Mouse (Mus musculus): ENCODE data around the gene Rfx5. TPM values are rescaled to one million over a fixed set of nuclear protein-coding genes. Genes with fewer than 3 reads are reported as not detected.
"Not testable (repeated sequence)": the region's sequence is repeated elsewhere in the genome, so short reads cannot be mapped to it uniquely, and the experiment has no call there.

The Rfx5 gene
- total RNA-seq, 2 experiments from 2014 or later: 19.8 to 23.4 TPM

- not testable (repeated sequence) for DNase-seq (ENCODE audit: low spot score in 2 of 2)
Observed at GRCm38 (mm10) chr3:94934564-94934963, 19.3 kb upstream of the Rfx5 start.

- DNase-seq (ENCODE audit: low spot score in 2 of 2): not testable (repeated sequence)
Observed at GRCm38 (mm10) chr3:94935332-94935731, 18.5 kb upstream of the Rfx5 start.

GRCm38 (mm10) chr3:94936147-94936546 lies 17.7 kb upstream of the Rfx5 start:
- not testable (repeated sequence) for DNase-seq (ENCODE audit: low spot score in 2 of 2)

- not testable (repeated sequence) for DNase-seq (ENCODE audit: low spot score in 2 of 2)
Observed at GRCm38 (mm10) chr3:94937194-94937593, 16.7 kb upstream of the Rfx5 start.

GRCm38 (mm10) chr3:94940033-94940432 lies 13.8 kb upstream of the Rfx5 start:
- not testable (repeated sequence) for DNase-seq (ENCODE audit: low spot score in 2 of 2)

- not testable (repeated sequence) for DNase-seq (ENCODE audit: low spot score in 2 of 2)
Observed at GRCm38 (mm10) chr3:94942211-94942967, 11.5 kb upstream of the Rfx5 start.

GRCm38 (mm10) chr3:94943706-94944105 lies 10.2 kb upstream of the Rfx5 start:
- DNase-seq (ENCODE audit: low spot score in 2 of 2): not testable (repeated sequence)

GRCm38 (mm10) chr3:94948066-94948614 lies 5.7 kb upstream of the Rfx5 start:
- DNase-seq (ENCODE audit: low spot score in 2 of 2): no peak

GRCm38 (mm10) chr3:94949645-94950044 lies 4.2 kb upstream of the Rfx5 start:
- DNase-seq (ENCODE audit: low spot score in 2 of 2): no peak

GRCm38 (mm10) chr3:94952806-94953205 lies 1.1 kb upstream of the Rfx5 start:
- DNase-seq (ENCODE audit: low spot score in 2 of 2): no peak

GRCm38 (mm10) chr3:94953384-94953763 lies 501 bp upstream of the Rfx5 start:
- no peak for DNase-seq (ENCODE audit: low spot score in 2 of 2)

- no peak for DNase-seq (ENCODE audit: low spot score in 2 of 2)
Observed at GRCm38 (mm10) chr3:94958295-94958694, 4.4 kb downstream of the Rfx5 start.

- DNase-seq (ENCODE audit: low spot score in 2 of 2): no peak
Observed at GRCm38 (mm10) chr3:94959871-94960270, 6.0 kb downstream of the Rfx5 start.

- no peak for DNase-seq (ENCODE audit: low spot score in 2 of 2)
Observed at GRCm38 (mm10) chr3:94960322-94960721, 6.4 kb downstream of the Rfx5 start.

GRCm38 (mm10) chr3:94964989-94965388 lies 11.1 kb downstream of the Rfx5 start:
- no peak for DNase-seq (ENCODE audit: low spot score in 2 of 2)

GRCm38 (mm10) chr3:94965878-94966277 lies 12.0 kb downstream of the Rfx5 start:
- no peak for DNase-seq (ENCODE audit: low spot score in 2 of 2)

GRCm38 (mm10) chr3:94972552-94972951 lies 18.7 kb downstream of the Rfx5 start:
- no peak for DNase-seq (ENCODE audit: low spot score in 2 of 2)

- no peak for DNase-seq (ENCODE audit: low spot score in 2 of 2)
Observed at GRCm38 (mm10) chr3:94973620-94974019, 19.7 kb downstream of the Rfx5 start.

GRCm38 (mm10) chr3:94974026-94974527 lies 20.2 kb downstream of the Rfx5 start:
- no peak for DNase-seq (ENCODE audit: low spot score in 2 of 2)

- peak; percentile 87 to 89 for DNase-seq (ENCODE audit: low spot score in 2 of 2)
Observed at GRCm38 (mm10) chr3:94974528-94975422, 20.9 kb downstream of the Rfx5 start, which contains the start of gene Pi4kb. Gene Pi4kb, plus strand, starts transcription at chr3:94974731.

GRCm38 (mm10) chr3:94984312-94984711 lies 30.4 kb downstream of the Rfx5 start:
- no peak for DNase-seq (ENCODE audit: low spot score in 2 of 2)

Measured in layer of hippocampus, postnatal 14 days (tissue).